Mouse (Mus musculus): Measurements from ENCODE around the gene Fmo3. TPM values are rescaled to one million over a fixed set of nuclear protein-coding genes. Genes with fewer than 3 reads are reported as not detected.

Fmo3 gene
- polyA plus RNA-seq, 1 experiment from 2014 or later: 0.25 TPM

DNA sequence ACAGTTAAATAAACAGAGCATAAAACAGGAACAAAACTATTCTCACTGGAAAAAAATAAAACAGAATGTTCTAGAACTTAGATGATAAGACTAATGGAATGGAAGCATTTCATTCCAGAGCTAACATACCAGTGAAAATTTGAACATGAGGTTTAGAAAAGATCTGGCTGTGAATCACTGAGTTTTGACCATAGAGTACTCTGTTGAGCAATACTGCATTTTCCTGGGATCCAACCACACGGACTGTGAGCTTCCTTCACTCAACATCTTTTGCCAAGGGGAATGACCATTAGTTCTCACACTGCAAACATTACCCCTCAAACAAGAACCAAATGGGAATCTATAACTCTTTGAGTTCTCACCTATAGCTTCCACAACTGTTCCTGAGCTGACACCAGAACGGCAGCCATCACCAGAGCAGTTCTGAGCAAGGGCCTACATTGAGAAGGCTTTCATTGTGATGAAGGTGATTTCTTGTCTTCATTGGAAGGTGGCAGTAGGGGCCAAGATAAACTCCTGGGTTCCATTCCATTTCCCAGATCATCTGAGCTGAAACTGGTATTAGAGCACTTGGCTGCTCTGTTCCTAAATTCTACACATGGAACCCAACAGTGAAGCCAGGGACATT is 1.9 kb upstream of the Fmo3 start:
- H3K36me3 ChIP-seq (ENCODE audit: insufficient read depth, low read length): no peaks in the 10 kb centered on the region
- no peak for TF ChIP-seq CTCF (IDR thresholded peaks at IDR 0.05; ENCODE audit: low read depth)
- no peak overlapping the region for H3K4me3 ChIP-seq (replicated peaks; ENCODE audit: low read depth, low read length)
- H3K27ac ChIP-seq: no peak overlapping the region
- no peaks in the 10 kb centered on the region for H3K4me1 ChIP-seq (replicated peaks; ENCODE audit: insufficient read depth, low read length)
- ATAC-seq (replicated peaks; ENCODE audit: low FRiP score, low read depth): no peak
- no peaks in the 10 kb centered on the region for H3K27me3 ChIP-seq (ENCODE audit: insufficient read depth, low read length)
- H3K9me3 ChIP-seq (replicated peaks; ENCODE audit: low read length): no peaks in the 10 kb centered on the region
- H3K9ac ChIP-seq (ENCODE audit: low read depth, low read length): no peak overlapping the region
- 84% methylated on average over 2 of the region's 2 CpGs for WGBS
- no peak for DNase-seq (ENCODE audit: low spot score)
- H3K4me2 ChIP-seq (ENCODE audit: low read length): no peak overlapping the region

DNA sequence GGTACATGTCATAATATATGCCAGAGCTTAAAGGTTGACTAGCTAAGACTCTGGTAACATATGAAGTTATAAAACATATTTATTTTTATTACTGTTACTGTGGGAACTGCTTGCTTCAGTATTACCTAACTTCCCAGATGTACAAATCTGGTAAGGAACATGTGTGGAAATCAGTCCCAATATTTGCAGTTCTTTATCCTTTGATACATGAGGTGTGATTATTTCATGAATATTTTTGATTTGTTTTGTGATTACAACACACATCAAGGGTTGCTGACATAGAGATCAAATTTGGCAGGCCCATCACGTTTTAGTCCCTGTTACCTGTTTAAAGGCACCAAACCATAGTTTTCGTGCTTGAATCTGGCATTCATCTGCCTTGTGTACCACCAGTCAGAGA is 20.8 kb downstream of the Fmo3 start:
- DNase-seq (ENCODE audit: low spot score) (no peak), ATAC-seq (replicated peaks; ENCODE audit: low FRiP score, low read depth) (no peak)
- Histone ChIP-seq H3K27me3 (ENCODE audit: insufficient read depth, low read length) (no peaks in the 10 kb centered on the region), H3K36me3 (ENCODE audit: insufficient read depth, low read length) (no peaks in the 10 kb centered on the region), H3K4me3 (replicated peaks; ENCODE audit: low read depth, low read length) (no peak overlapping the region), H3K9me3 (replicated peaks; ENCODE audit: low read length) (no peaks in the 10 kb centered on the region), H3K27ac (no peak overlapping the region), H3K4me1 (replicated peaks; ENCODE audit: insufficient read depth, low read length) (no peaks in the 10 kb centered on the region), H3K9ac (ENCODE audit: low read depth, low read length) (no peak overlapping the region), H3K4me2 (ENCODE audit: low read length) (no peak overlapping the region)
- no peak for TF ChIP-seq CTCF (IDR thresholded peaks at IDR 0.05; ENCODE audit: low read depth)
- 64% methylated on average over 2 of the region's 2 CpGs for WGBS

DNA sequence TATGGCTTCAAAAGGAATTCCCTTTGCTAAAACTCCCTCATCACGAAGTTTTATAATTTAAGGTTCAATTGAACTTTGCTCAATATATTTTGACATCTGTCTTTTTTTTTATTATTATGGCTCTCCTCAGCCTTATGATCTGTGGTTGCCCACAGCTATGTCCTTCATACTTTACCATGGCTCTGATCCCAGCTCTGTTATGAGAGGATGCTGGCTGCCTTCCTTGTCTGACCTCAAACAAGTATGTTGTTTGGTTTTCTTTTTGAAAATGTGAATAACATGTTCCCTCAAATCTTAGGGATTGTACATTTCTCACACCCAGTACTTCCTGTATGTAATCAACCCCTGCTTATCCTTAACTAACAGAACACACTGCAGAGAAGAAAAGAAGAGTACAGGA is 26.9 kb downstream of the Fmo3 start:
- no peak overlapping the region for H3K9ac ChIP-seq (ENCODE audit: low read depth, low read length)
- no peak overlapping the region for H3K27ac ChIP-seq
- H3K27me3 ChIP-seq (ENCODE audit: insufficient read depth, low read length): no peaks in the 10 kb centered on the region
- no peaks in the 10 kb centered on the region for H3K36me3 ChIP-seq (ENCODE audit: insufficient read depth, low read length)
- 62% methylated on average over 1 of the region's 1 CpGs for WGBS
- no peak for DNase-seq (ENCODE audit: low spot score)
- no peak for ATAC-seq (replicated peaks; ENCODE audit: low FRiP score, low read depth)
- TF ChIP-seq CTCF (IDR thresholded peaks at IDR 0.05; ENCODE audit: low read depth): no peak
- no peaks in the 10 kb centered on the region for H3K9me3 ChIP-seq (replicated peaks; ENCODE audit: low read length)
- no peaks in the 10 kb centered on the region for H3K4me1 ChIP-seq (replicated peaks; ENCODE audit: insufficient read depth, low read length)
- H3K4me3 ChIP-seq (replicated peaks; ENCODE audit: low read depth, low read length): no peak overlapping the region
- no peak overlapping the region for H3K4me2 ChIP-seq (ENCODE audit: low read length)

DNA sequence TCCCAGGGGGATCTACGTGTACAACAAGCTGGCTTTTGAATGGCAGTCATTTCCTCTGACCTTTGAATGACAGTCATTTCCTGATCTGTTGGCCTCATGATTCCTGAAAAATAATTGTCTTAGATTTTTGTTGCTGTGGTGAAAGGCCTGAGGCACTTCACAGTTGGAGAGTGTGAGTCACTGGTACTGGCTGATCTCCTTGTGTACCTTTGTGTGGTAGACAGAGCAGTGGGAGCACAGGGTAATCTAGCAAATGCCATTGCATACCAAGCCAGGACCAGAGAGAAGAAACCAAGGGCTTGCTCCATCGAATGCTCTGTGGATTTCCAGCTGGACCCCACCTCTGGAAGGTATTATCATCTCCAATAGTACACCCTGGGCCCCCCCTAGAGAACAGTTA is 31.2 kb downstream of the Fmo3 start:
- 68% methylated on average over 2 of the region's 2 CpGs for WGBS
- Histone ChIP-seq H3K9me3 (replicated peaks; ENCODE audit: low read length) (no peaks in the 10 kb centered on the region), H3K4me2 (ENCODE audit: low read length) (no peak overlapping the region), H3K27me3 (ENCODE audit: insufficient read depth, low read length) (no peaks in the 10 kb centered on the region), H3K4me1 (replicated peaks; ENCODE audit: insufficient read depth, low read length) (no peaks in the 10 kb centered on the region), H3K27ac (no peak overlapping the region), H3K36me3 (ENCODE audit: insufficient read depth, low read length) (no peaks in the 10 kb centered on the region), H3K4me3 (replicated peaks; ENCODE audit: low read depth, low read length) (no peak overlapping the region), H3K9ac (ENCODE audit: low read depth, low read length) (no peak overlapping the region)
- DNase-seq (ENCODE audit: low spot score) (no peak), ATAC-seq (replicated peaks; ENCODE audit: low FRiP score, low read depth) (no peak)
- TF ChIP-seq CTCF (IDR thresholded peaks at IDR 0.05; ENCODE audit: low read depth): no peak

DNA sequence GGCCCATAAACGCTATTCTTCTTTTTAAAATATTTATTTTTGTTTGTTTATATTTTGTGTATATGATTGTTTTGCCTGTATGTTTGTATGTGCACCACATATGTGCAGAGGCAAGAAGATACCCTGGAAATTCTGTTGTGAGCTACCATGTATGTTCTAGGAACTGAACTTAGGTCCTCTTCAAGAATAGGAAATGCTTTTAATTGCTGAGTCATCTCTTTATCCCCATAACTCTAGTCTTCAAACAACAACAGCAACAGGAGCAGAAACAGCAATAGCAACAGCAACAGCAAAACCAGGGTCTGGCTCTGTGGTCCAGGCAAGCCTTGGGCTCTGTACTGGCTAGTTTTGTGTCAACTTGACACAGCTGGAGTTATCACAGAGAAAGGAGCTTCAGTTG is 34.6 kb downstream of the Fmo3 start:
- Histone ChIP-seq H3K4me1 (replicated peaks; ENCODE audit: insufficient read depth, low read length) (no peaks in the 10 kb centered on the region), H3K27ac (no peak overlapping the region), H3K9ac (ENCODE audit: low read depth, low read length) (no peak overlapping the region), H3K27me3 (ENCODE audit: insufficient read depth, low read length) (no peaks in the 10 kb centered on the region), H3K4me2 (ENCODE audit: low read length) (no peak overlapping the region), H3K9me3 (replicated peaks; ENCODE audit: low read length) (no peaks in the 10 kb centered on the region), H3K4me3 (replicated peaks; ENCODE audit: low read depth, low read length) (no peak overlapping the region), H3K36me3 (ENCODE audit: insufficient read depth, low read length) (no peaks in the 10 kb centered on the region)
- TF ChIP-seq CTCF (IDR thresholded peaks at IDR 0.05; ENCODE audit: low read depth): no peak
- ATAC-seq (replicated peaks; ENCODE audit: low FRiP score, low read depth): no peak
- no peak for DNase-seq (ENCODE audit: low spot score)
- 89% methylated on average over 1 of the region's 1 CpGs for WGBS

DNA sequence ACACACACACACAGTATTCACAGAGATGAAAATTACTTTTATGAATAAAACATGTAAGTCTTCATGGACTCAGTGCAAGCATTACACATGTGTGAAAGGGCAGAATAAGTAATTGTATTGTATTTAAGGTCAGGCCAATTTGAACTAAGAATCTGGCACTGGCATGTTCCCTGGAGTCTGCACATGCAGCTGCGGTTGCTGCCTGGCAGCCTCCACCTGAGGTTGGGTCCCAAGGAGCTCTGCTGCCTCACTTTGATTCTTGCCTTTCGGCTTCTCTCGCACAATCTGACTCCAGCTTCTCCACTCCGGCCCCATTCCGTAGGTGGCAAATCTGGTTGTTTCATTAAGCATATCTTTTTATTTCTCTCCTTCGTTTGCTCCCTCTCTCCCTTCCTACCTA is 36.4 kb downstream of the Fmo3 start:
- H3K9ac ChIP-seq (ENCODE audit: low read depth, low read length): no peak overlapping the region
- H3K9me3 ChIP-seq (replicated peaks; ENCODE audit: low read length): no peaks in the 10 kb centered on the region
- H3K27me3 ChIP-seq (ENCODE audit: insufficient read depth, low read length): no peaks in the 10 kb centered on the region
- H3K4me1 ChIP-seq (replicated peaks; ENCODE audit: insufficient read depth, low read length): no peaks in the 10 kb centered on the region
- WGBS: 86% methylated on average over 6 of the region's 6 CpGs
- no peak for ATAC-seq (replicated peaks; ENCODE audit: low FRiP score, low read depth)
- no peak overlapping the region for H3K27ac ChIP-seq
- no peaks in the 10 kb centered on the region for H3K36me3 ChIP-seq (ENCODE audit: insufficient read depth, low read length)
- H3K4me3 ChIP-seq (replicated peaks; ENCODE audit: low read depth, low read length): no peak overlapping the region
- TF ChIP-seq CTCF (IDR thresholded peaks at IDR 0.05; ENCODE audit: low read depth): no peak
- DNase-seq (ENCODE audit: low spot score): no peak
- H3K4me2 ChIP-seq (ENCODE audit: low read length): no peak overlapping the region
